Mouse (Mus musculus): ENCODE results near the gene Tmem72. TPM values are rescaled to one million over a fixed set of nuclear protein-coding genes. Genes with fewer than 3 reads are reported as not detected.

Tmem72 gene
- total and polyA plus RNA-seq, 2 experiments from 2014 or later, result 0.14 to 1.4 TPM

- TF ChIP-seq CTCF (IDR thresholded peaks at IDR 0.05), result no peak
- Histone ChIP-seq H3K27me3 (ENCODE audit: insufficient read depth, low read length) (no peaks in the 10 kb centered on the region), H3K36me3 (ENCODE audit: insufficient read depth, low read length) (no peaks in the 10 kb centered on the region), H3K4me2 (ENCODE audit: low read depth, low read length, poor library complexity, severe bottlenecking) (no peak overlapping the region), H3K9me3 (ENCODE audit: low read length) (no peaks in the 10 kb centered on the region), H3K4me3 (ENCODE audit: low read depth, low read length) (no peak overlapping the region), H3K27ac (ENCODE audit: low read depth, low read length) (no peak overlapping the region), H3K9ac (replicated peaks; ENCODE audit: low read length, poor library complexity, severe bottlenecking) (no peak overlapping the region), H3K4me1 (ENCODE audit: insufficient read depth, low read length) (no peaks in the 10 kb centered on the region)
- DNase-seq (ENCODE audit: low spot score) (no peak), ATAC-seq (ENCODE audit: low FRiP score) (no peak)
These were observed 15.9 kb downstream of the Tmem72 start for GRCm38 (mm10) chr6:116700821-116701220.

GRCm38 (mm10) chr6:116697896-116698425 is 18.8 kb downstream of the Tmem72 start:
- H3K27me3 ChIP-seq (ENCODE audit: insufficient read depth, low read length), result no peaks in the 10 kb centered on the region
- DNase-seq (ENCODE audit: low spot score) (no peak), ATAC-seq (ENCODE audit: low FRiP score) (no peak)
- no peak overlapping the region for H3K4me2 ChIP-seq (ENCODE audit: low read depth, low read length, poor library complexity, severe bottlenecking)
- no peaks in the 10 kb centered on the region for H3K36me3 ChIP-seq (ENCODE audit: insufficient read depth, low read length)
- no peaks in the 10 kb centered on the region for H3K4me1 ChIP-seq (ENCODE audit: insufficient read depth, low read length)
- no peak overlapping the region for H3K27ac ChIP-seq (ENCODE audit: low read depth, low read length)
- no peak overlapping the region for H3K4me3 ChIP-seq (ENCODE audit: low read depth, low read length)
- H3K9ac ChIP-seq (replicated peaks; ENCODE audit: low read length, poor library complexity, severe bottlenecking), result no peak overlapping the region
- H3K9me3 ChIP-seq (ENCODE audit: low read length), result no peaks in the 10 kb centered on the region
- 92% methylated on average over 4 of the region's 4 CpGs for WGBS
- no peak for TF ChIP-seq CTCF (IDR thresholded peaks at IDR 0.05)

GRCm38 (mm10) chr6:116697413-116697812 is 19.3 kb downstream of the Tmem72 start:
- no peak overlapping the region for H3K9ac ChIP-seq (replicated peaks; ENCODE audit: low read length, poor library complexity, severe bottlenecking)
- no peak overlapping the region for H3K27ac ChIP-seq (ENCODE audit: low read depth, low read length)
- TF ChIP-seq CTCF (IDR thresholded peaks at IDR 0.05), result peak; percentile 74
- DNase-seq (ENCODE audit: low spot score) (peak; percentile 44), ATAC-seq (ENCODE audit: low FRiP score) (no peak)
- no peak overlapping the region for H3K4me3 ChIP-seq (ENCODE audit: low read depth, low read length)
- no peaks in the 10 kb centered on the region for H3K36me3 ChIP-seq (ENCODE audit: insufficient read depth, low read length)
- H3K4me2 ChIP-seq (ENCODE audit: low read depth, low read length, poor library complexity, severe bottlenecking), result no peak overlapping the region
- H3K4me1 ChIP-seq (ENCODE audit: insufficient read depth, low read length), result no peaks in the 10 kb centered on the region
- H3K9me3 ChIP-seq (ENCODE audit: low read length), result no peaks in the 10 kb centered on the region
- WGBS, result 69% methylated on average over 2 of the region's 2 CpGs
- H3K27me3 ChIP-seq (ENCODE audit: insufficient read depth, low read length), result no peaks in the 10 kb centered on the region

- no peak overlapping the region for H3K4me3 ChIP-seq (ENCODE audit: low read depth, low read length)
- ATAC-seq (ENCODE audit: low FRiP score), result no peak
- H3K27ac ChIP-seq (ENCODE audit: low read depth, low read length), result no peak overlapping the region
- H3K36me3 ChIP-seq (ENCODE audit: insufficient read depth, low read length), result no peaks in the 10 kb centered on the region
- no peak overlapping the region for H3K4me2 ChIP-seq (ENCODE audit: low read depth, low read length, poor library complexity, severe bottlenecking)
- H3K9ac ChIP-seq (replicated peaks; ENCODE audit: low read length, poor library complexity, severe bottlenecking), result no peak overlapping the region
- TF ChIP-seq CTCF (IDR thresholded peaks at IDR 0.05), result no peak
- WGBS, result 69% methylated on average over 3 of the region's 3 CpGs
- no peaks in the 10 kb centered on the region for H3K27me3 ChIP-seq (ENCODE audit: insufficient read depth, low read length)
- no peaks in the 10 kb centered on the region for H3K9me3 ChIP-seq (ENCODE audit: low read length)
- H3K4me1 ChIP-seq (ENCODE audit: insufficient read depth, low read length), result no peaks in the 10 kb centered on the region
- DNase-seq (ENCODE audit: low spot score), result no peak
These were observed 22.4 kb downstream of the Tmem72 start for GRCm38 (mm10) chr6:116694346-116694745.

GRCm38 (mm10) chr6:116693639-116694038 is 23.1 kb downstream of the Tmem72 start:
- H3K9ac ChIP-seq (replicated peaks; ENCODE audit: low read length, poor library complexity, severe bottlenecking), result no peak overlapping the region
- no peaks in the 10 kb centered on the region for H3K9me3 ChIP-seq (ENCODE audit: low read length)
- DNase-seq (ENCODE audit: low spot score), result no peak
- H3K27me3 ChIP-seq (ENCODE audit: insufficient read depth, low read length), result no peaks in the 10 kb centered on the region
- no peak overlapping the region for H3K4me2 ChIP-seq (ENCODE audit: low read depth, low read length, poor library complexity, severe bottlenecking)
- H3K4me1 ChIP-seq (ENCODE audit: insufficient read depth, low read length), result no peaks in the 10 kb centered on the region
- no peak for ATAC-seq (ENCODE audit: low FRiP score)
- WGBS, result 91% methylated on average over 4 of the region's 4 CpGs
- TF ChIP-seq CTCF (IDR thresholded peaks at IDR 0.05), result no peak
- no peak overlapping the region for H3K4me3 ChIP-seq (ENCODE audit: low read depth, low read length)
- H3K27ac ChIP-seq (ENCODE audit: low read depth, low read length), result no peak overlapping the region
- H3K36me3 ChIP-seq (ENCODE audit: insufficient read depth, low read length), result no peaks in the 10 kb centered on the region

GRCm38 (mm10) chr6:116682317-116682716 is 34.4 kb downstream of the Tmem72 start:
- 66% methylated on average over 6 of the region's 6 CpGs for WGBS
- Histone ChIP-seq H3K27ac (ENCODE audit: low read depth, low read length) (no peak overlapping the region), H3K4me3 (ENCODE audit: low read depth, low read length) (no peak overlapping the region), H3K9ac (replicated peaks; ENCODE audit: low read length, poor library complexity, severe bottlenecking) (no peak overlapping the region), H3K36me3 (ENCODE audit: insufficient read depth, low read length) (no peaks in the 10 kb centered on the region), H3K27me3 (ENCODE audit: insufficient read depth, low read length) (no peaks in the 10 kb centered on the region), H3K4me1 (ENCODE audit: insufficient read depth, low read length) (no peaks in the 10 kb centered on the region), H3K4me2 (ENCODE audit: low read depth, low read length, poor library complexity, severe bottlenecking) (no peak overlapping the region), H3K9me3 (ENCODE audit: low read length) (no peaks in the 10 kb centered on the region)
- DNase-seq (ENCODE audit: low spot score), result no peak
- no peak for ATAC-seq (ENCODE audit: low FRiP score)
- TF ChIP-seq CTCF (IDR thresholded peaks at IDR 0.05), result no peak

Data from midbrain, postnatal 0 days (tissue).